Mouse (Mus musculus): ENCODE measurements at regions not wholly inside any gene's neighbourhood (a gene's known extent, or its start where the extent isn't known, plus 50 kb on each side); places are given as distances from the start of the nearest gene placed in this dataset.

- TF ChIP-seq CTCF (conservative IDR thresholded peaks at IDR 0.05; ENCODE audit: insufficient read depth, insufficient read length, low read depth, low read length), result no peak
- no peak for TF ChIP-seq POLR2A (IDR thresholded peaks at IDR 0.05; ENCODE audit: low read depth, low read length)
These were observed 371.0 kb upstream of the Hs6st1 start for GRCm38 (mm10) chr1:35697218-35697617.

Measured in kidney, adult 2 months (tissue).